Mouse (Mus musculus) embryo, embryonic 11.5 days (tissue): ENCODE measurements around the gene Smarcc1.
"Not testable (repeated sequence)": the region's sequence is repeated elsewhere in the genome, so short reads cannot be mapped to it uniquely, and the experiment has no call there.

Experiments used
- DNase-seq: peaks from one replicate; pipeline ENCODE4 v3.0.0-alpha.2; 2012; ENCODE audit warnings: low read depth, low spot score

Gene Smarcc1

GRCm38 (mm10) chr9:110131525-110132197, 14.2 kb downstream of the Smarcc1 start:
- DNase-seq = peak; percentile 100

- DNase-seq = no peak
Measured at GRCm38 (mm10) chr9:110132201-110132605, 14.7 kb downstream of the Smarcc1 start.

GRCm38 (mm10) chr9:110132921-110133320, 15.4 kb downstream of the Smarcc1 start:
- DNase-seq = no peak

- DNase-seq = no peak
Measured at GRCm38 (mm10) chr9:110134176-110134575, 16.7 kb downstream of the Smarcc1 start.

GRCm38 (mm10) chr9:110139119-110139518, 21.6 kb downstream of the Smarcc1 start:
- no peak for DNase-seq

GRCm38 (mm10) chr9:110142097-110142496, 24.6 kb downstream of the Smarcc1 start:
- no peak for DNase-seq

GRCm38 (mm10) chr9:110148598-110148997, 31.1 kb downstream of the Smarcc1 start:
- no peak for DNase-seq

- DNase-seq = no peak
Measured at GRCm38 (mm10) chr9:110159036-110159435, 41.5 kb downstream of the Smarcc1 start.

- not testable (repeated sequence) for DNase-seq
Measured at GRCm38 (mm10) chr9:110160486-110160885, 43.0 kb downstream of the Smarcc1 start.

GRCm38 (mm10) chr9:110162441-110162840, 44.9 kb downstream of the Smarcc1 start:
- no peak for DNase-seq

- DNase-seq = no peak
Measured at GRCm38 (mm10) chr9:110163071-110163470, 45.6 kb downstream of the Smarcc1 start.

- DNase-seq = no peak
Measured at GRCm38 (mm10) chr9:110170858-110171257, 53.4 kb downstream of the Smarcc1 start.

GRCm38 (mm10) chr9:110199870-110200269, 82.4 kb downstream of the Smarcc1 start:
- DNase-seq = no peak

- DNase-seq = peak; percentile 46
Measured at GRCm38 (mm10) chr9:110205526-110206404, 88.3 kb downstream of the Smarcc1 start.

- no peak for DNase-seq
Measured at GRCm38 (mm10) chr9:110206437-110206836, 88.9 kb downstream of the Smarcc1 start.

- no peak for DNase-seq
Measured at GRCm38 (mm10) chr9:110208265-110208664, 90.8 kb downstream of the Smarcc1 start.

GRCm38 (mm10) chr9:110208967-110209366, 91.5 kb downstream of the Smarcc1 start:
- no peak for DNase-seq

GRCm38 (mm10) chr9:110224273-110224672, 106.8 kb downstream of the Smarcc1 start:
- no peak for DNase-seq

GRCm38 (mm10) chr9:110226191-110226590, 108.7 kb downstream of the Smarcc1 start:
- DNase-seq = no peak

- DNase-seq = no peak
Measured at GRCm38 (mm10) chr9:110228671-110229070, 111.2 kb downstream of the Smarcc1 start.

- DNase-seq = no peak
Measured at GRCm38 (mm10) chr9:110229112-110229511, 111.6 kb downstream of the Smarcc1 start.

- DNase-seq = no peak
Measured at GRCm38 (mm10) chr9:110229566-110230248, 112.2 kb downstream of the Smarcc1 start.
